Mouse (Mus musculus) erythroblast, embryonic 14.5 days (primary cell): ENCODE results near the gene Rhobtb1.

ENCODE experiments used
- GATA1 ChIP-seq: IDR thresholded peaks from 2 replicates; pipeline ENCODE4 v1.6.1; 2012; ENCODE audit warnings: low read length, inconsistent platforms, mixed read lengths
- TAL1 ChIP-seq: IDR thresholded peaks from 3 replicates; pipeline ENCODE4 v1.6.1; 2012; ENCODE audit warnings: low read length, inconsistent platforms, mixed read lengths

GRCm38 (mm10) chr10:69328656-69329046 is 177.4 kb downstream of the Rhobtb1 start:
- no peak for TF ChIP-seq TAL1
- TF ChIP-seq GATA1 = no peak
